Mouse (Mus musculus) CH12.LX (cell line): ENCODE results near the gene Ezh1. TPM values are rescaled to one million over a fixed set of nuclear protein-coding genes. Genes with fewer than 3 reads are reported as not detected.
"Not testable (repeated sequence)": the region's sequence is repeated elsewhere in the genome, so short reads cannot be mapped to it uniquely, and the experiment has no call there.

Experiments
- DNase-seq: peaks from one replicate; pipeline ENCODE4 v3.0.0-alpha.2; 2013; ENCODE audit errors: extremely low read depth
- H3K27ac ChIP-seq: 2 replicates; pipeline ENCODE4 v1.5.1; 2012; ENCODE audit warnings: low read depth, mild to moderate bottlenecking, control low read depth, moderate library complexity; ENCODE audit not compliant: insufficient read depth
- H3K27me3 ChIP-seq: replicated peaks from 2 replicates; pipeline ENCODE3; 2012; ENCODE audit warnings: inconsistent platforms
- H3K36me3 ChIP-seq, 2 experiments: replicated peaks in 1 of 2; 2 replicates each; pipeline versions ENCODE3 to v1.6.1; 2012; ENCODE audit warnings: inconsistent platforms in 1 of 2, low read length in 1 of 2, mild to moderate bottlenecking in 1 of 2, mixed read lengths in 1 of 2, moderate library complexity in 1 of 2; ENCODE audit not compliant: control insufficient read depth in 1 of 2, insufficient read depth in 1 of 2
- H3K4me1 ChIP-seq, 2 experiments: 2 replicates each; pipeline ENCODE4 v1.6.1; 2012; ENCODE audit warnings: inconsistent platforms in 1 of 2, moderate library complexity in 1 of 2; ENCODE audit not compliant: insufficient read depth in 2 of 2, control insufficient read depth in 1 of 2
- H3K4me2 ChIP-seq: 2 replicates; pipeline ENCODE4 v1.6.1; 2012; ENCODE audit warnings: low read depth, mild to moderate bottlenecking, control low read depth; ENCODE audit not compliant: poor library complexity, insufficient read depth, severe bottlenecking
- H3K4me3 ChIP-seq, 3 experiments: fragments of 150-350 bp in 1 of 3; sonication (generic) in 1 of 3; replicated peaks in 1 of 3; 2 replicates each; pipeline versions ENCODE3 to v1.5.1; 2011 to 2012; ENCODE audit warnings: low read depth in 2 of 3, low read length in 2 of 3, mild to moderate bottlenecking in 2 of 3, moderate library complexity in 2 of 3, control low read depth in 1 of 3, improper control_type of control experiment in 1 of 3, inconsistent platforms in 1 of 3, mixed read lengths in 1 of 3; ENCODE audit not compliant: poor library complexity in 1 of 3
- H3K79me2 ChIP-seq: replicated peaks from 2 replicates; pipeline ENCODE4 v1.6.1; 2012; ENCODE audit warnings: mild to moderate bottlenecking, moderate library complexity; ENCODE audit not compliant: control insufficient read depth, poor library complexity, insufficient read depth, severe bottlenecking; ENCODE audit errors: extremely low read depth
- H3K9ac ChIP-seq: 2 replicates; pipeline ENCODE4 v1.6.1; 2012; ENCODE audit warnings: low read depth, mild to moderate bottlenecking, control low read depth, moderate library complexity; ENCODE audit not compliant: insufficient read depth
- H3K9me3 ChIP-seq: replicated peaks from 2 replicates; pipeline ENCODE3; 2012; ENCODE audit warnings: low read length, inconsistent platforms, mixed read lengths
- BHLHE40 ChIP-seq: IDR thresholded peaks from 2 replicates; pipeline ENCODE4 v1.6.1; 2011; ENCODE audit warnings: mild to moderate bottlenecking, low read depth, low read length, improper control_type of control experiment
- CHD2 ChIP-seq: IDR thresholded peaks from 2 replicates; pipeline ENCODE4 v1.6.1; 2011; ENCODE audit warnings: low read length, improper control_type of control experiment
- CTCF ChIP-seq, 2 experiments: IDR thresholded peaks in 1 of 2; conservative IDR thresholded peaks in 1 of 2; 2 replicates each; pipeline ENCODE4 v1.5.1; 2011 to 2012; ENCODE audit warnings: low read depth in 2 of 2, low read length in 2 of 2, improper control_type of control experiment in 1 of 2, inconsistent platforms in 1 of 2, mild to moderate bottlenecking in 1 of 2, moderate library complexity in 1 of 2
- E2F4 ChIP-seq: IDR thresholded peaks from 2 replicates; pipeline ENCODE4 v1.6.1; 2011; ENCODE audit warnings: low read depth, low read length, improper control_type of control experiment; ENCODE audit not compliant: insufficient replicate concordance
- ETS1 ChIP-seq: conservative IDR thresholded peaks from 2 replicates; pipeline ENCODE4 v1.6.1; 2012; ENCODE audit warnings: low read depth, mild to moderate bottlenecking, inconsistent platforms, low read length, improper control_type of control experiment, moderate library complexity
- GABPA ChIP-seq: IDR thresholded peaks from 2 replicates; pipeline ENCODE4 v1.6.1; 2012; ENCODE audit warnings: low read depth, low read length, improper control_type of control experiment, inconsistent platforms; ENCODE audit not compliant: insufficient replicate concordance
- HCFC1 ChIP-seq: IDR thresholded peaks from 2 replicates; pipeline ENCODE4 v1.6.1; 2012; ENCODE audit warnings: low read depth, mild to moderate bottlenecking, inconsistent platforms, low read length, improper control_type of control experiment
- IRF4 ChIP-seq: IDR thresholded peaks from 2 replicates; pipeline ENCODE4 v1.6.1; 2014; ENCODE audit warnings: low read depth, mild to moderate bottlenecking, inconsistent platforms, low read length, improper control_type of control experiment
- JUN ChIP-seq: IDR thresholded peaks from 2 replicates; pipeline ENCODE4 v1.6.1; 2011; ENCODE audit warnings: low read depth, mild to moderate bottlenecking, low read length, improper control_type of control experiment, moderate library complexity; ENCODE audit not compliant: insufficient read depth
- JUND ChIP-seq: conservative IDR thresholded peaks from 2 replicates; pipeline ENCODE4 v1.6.1; 2011; ENCODE audit warnings: low read depth, low read length, improper control_type of control experiment
- KAT2A ChIP-seq: IDR thresholded peaks from 2 replicates; pipeline ENCODE4 v1.6.1; 2012; ENCODE audit warnings: low read length, improper control_type of control experiment, inconsistent platforms; ENCODE audit not compliant: insufficient replicate concordance
- MAFK ChIP-seq: IDR thresholded peaks from 2 replicates; pipeline ENCODE4 v1.6.1; 2011; ENCODE audit warnings: low read length, improper control_type of control experiment; ENCODE audit not compliant: insufficient replicate concordance
- MAX ChIP-seq: IDR thresholded peaks from 2 replicates; pipeline ENCODE4 v1.6.1; 2011; ENCODE audit warnings: low read length, improper control_type of control experiment
- MAZ ChIP-seq: IDR thresholded peaks from 2 replicates; pipeline ENCODE4 v1.6.1; 2012; ENCODE audit warnings: low read depth, mild to moderate bottlenecking, inconsistent platforms, low read length, improper control_type of control experiment, moderate library complexity
- MEF2A ChIP-seq: IDR thresholded peaks from 2 replicates; pipeline ENCODE4 v1.6.1; 2014; ENCODE audit warnings: low read depth, mild to moderate bottlenecking, inconsistent platforms, low read length, improper control_type of control experiment, borderline replicate concordance
- MXI1 ChIP-seq: IDR thresholded peaks from 2 replicates; pipeline ENCODE4 v1.6.1; 2011; ENCODE audit warnings: mild to moderate bottlenecking, low read depth, low read length, improper control_type of control experiment
- NELFE ChIP-seq: IDR thresholded peaks from 2 replicates; pipeline ENCODE4 v1.6.1; 2011; ENCODE audit warnings: low read depth, low read length, improper control_type of control experiment
- NRF1 ChIP-seq: IDR thresholded peaks from 2 replicates; pipeline ENCODE4 v1.6.1; 2014; ENCODE audit warnings: low read depth, mild to moderate bottlenecking, inconsistent platforms, low read length, improper control_type of control experiment, moderate library complexity
- PAX5 ChIP-seq: IDR thresholded peaks from 2 replicates; pipeline ENCODE4 v1.6.1; 2012; ENCODE audit warnings: low read length, inconsistent platforms, mixed read lengths
- POLR2A ChIP-seq: IDR thresholded peaks from 2 replicates; pipeline ENCODE4 v1.6.1; 2011; ENCODE audit warnings: low read depth, mild to moderate bottlenecking, improper control_type of control experiment, low read length
- POLR2AphosphoS2 ChIP-seq: IDR thresholded peaks from 2 replicates; pipeline ENCODE4 v1.6.1; 2011; ENCODE audit warnings: low read depth, low read length, improper control_type of control experiment
- SIN3A ChIP-seq: IDR thresholded peaks from 2 replicates; pipeline ENCODE4 v1.6.1; 2012; ENCODE audit warnings: low read length, improper control_type of control experiment, inconsistent platforms
- SMC3 ChIP-seq: IDR thresholded peaks from 2 replicates; pipeline ENCODE4 v1.6.1; 2011; ENCODE audit warnings: low read depth, low read length, improper control_type of control experiment
- TBP ChIP-seq: conservative IDR thresholded peaks from 2 replicates; pipeline ENCODE4 v1.6.1; 2011; ENCODE audit warnings: low read depth, low read length, improper control_type of control experiment
- TCF12 ChIP-seq: IDR thresholded peaks from 2 replicates; pipeline ENCODE4 v1.6.1; 2014; ENCODE audit warnings: low read depth, mild to moderate bottlenecking, inconsistent platforms, low read length, improper control_type of control experiment
- UBTF ChIP-seq: IDR thresholded peaks from 2 replicates; pipeline ENCODE4 v1.6.1; 2012; ENCODE audit warnings: low read depth, mild to moderate bottlenecking, inconsistent platforms, low read length, improper control_type of control experiment, moderate library complexity
- USF1 ChIP-seq: IDR thresholded peaks from 2 replicates; pipeline ENCODE4 v1.6.1; 2014; ENCODE audit warnings: low read depth, mild to moderate bottlenecking, inconsistent platforms, low read length, improper control_type of control experiment
- USF2 ChIP-seq: conservative IDR thresholded peaks from 2 replicates; pipeline ENCODE4 v1.6.1; 2011; ENCODE audit warnings: low read depth, low read length, improper control_type of control experiment
- ZKSCAN1 ChIP-seq: IDR thresholded peaks from 2 replicates; pipeline ENCODE4 v1.6.1; 2012; ENCODE audit warnings: low read depth, inconsistent platforms, low read length, improper control_type of control experiment, borderline replicate concordance
- ZMIZ1 ChIP-seq: IDR thresholded peaks from 2 replicates; pipeline ENCODE4 v1.6.1; 2012; ENCODE audit warnings: low read depth, mild to moderate bottlenecking, inconsistent platforms, low read length, improper control_type of control experiment
- ZNF384 ChIP-seq: IDR thresholded peaks from 2 replicates; pipeline ENCODE4 v1.6.1; 2012; ENCODE audit warnings: low read depth, low read length, improper control_type of control experiment, inconsistent platforms
- dilution Hi-C: fragments of 300-500 bp; cut with MboI; formaldehyde crosslinking; loops from 2 replicates; pipeline ENCODE4 v1.14.3; 2020; ENCODE audit warnings: low sequenced_read_pairs; ENCODE audit not compliant: extremely low pct_unique_long_range_greater_than_20kb, extremely low pct_ligation_motif_present
- in situ Hi-C: fragments of 300-500 bp; cut with MboI; formaldehyde crosslinking; loops from 3 replicates; pipeline ENCODE4 v1.14.3; 2019; ENCODE audit warnings: low sequenced_read_pairs, low pct_ligation_motif_present, low pct_unique_long_range_greater_than_20kb, mixed read lengths
- polyA plus RNA-seq: library from polyadenylated mRNA; unstranded; fragments of >175 nt; gene quantifications from 2 replicates; pipeline ENCODE4 v1.2.1, GENCODE M21; 2012; ENCODE audit warnings: low read depth; ENCODE audit not compliant: insufficient read length
- total RNA-seq, 2 experiments: library from RNA; depleted of rRNA; stranded (reverse); fragments of 300-350 nt in 1 of 2; fragments of >200 nt in 1 of 2; gene quantifications; 2 replicates each; pipeline ENCODE4 v1.2.3; 2012 to 2014

Gene Ezh1
- total and polyA plus RNA-seq, 3 experiments, result 8.7 to 15.3 (median 12.1) TPM

GRCm38 (mm10) chr11:101160151-101160550, 66.1 kb downstream of the Ezh1 start:
- H3K4me3 ChIP-seq, H3K9me3 ChIP-seq, DNase-seq, H3K4me2 ChIP-seq, dilution Hi-C loops, H3K79me2 ChIP-seq, H3K9ac ChIP-seq, in situ Hi-C loops, H3K27me3 ChIP-seq, H3K27ac ChIP-seq: not testable (repeated sequence)
- Histone ChIP-seq H3K36me3 (peaks cover 46 to 69% of the 10 kb centered on the region in 2 experiments), H3K4me1 (peaks cover 8 to 22% of the 10 kb centered on the region in 2 experiments)

- H3K79me2 ChIP-seq, result no peaks in the 10 kb centered on the region
- in situ Hi-C loops, result no loop called here
- H3K27ac ChIP-seq, result peak within 1 kb of the TSS; percentile 59
- dilution Hi-C loops, result no loop called here
- H3K27me3 ChIP-seq, result no peaks in the 10 kb centered on the region
- H3K4me1 ChIP-seq, result peaks cover 9 to 27% of the 10 kb centered on the region in 2 experiments
- peak; percentile 94 for DNase-seq
- no peaks in the 10 kb centered on the region for H3K9me3 ChIP-seq
- peaks cover 9 to 28% of the 10 kb centered on the region in 2 experiments for H3K36me3 ChIP-seq
- peak within 1 kb of the TSS; percentile 65 for H3K9ac ChIP-seq
- peak within 1 kb of the TSS; percentile 45 to 72 (median 62) for H3K4me3 ChIP-seq
- peak within 1 kb of the TSS; percentile 58 for H3K4me2 ChIP-seq
- peak; percentile 71 for TF ChIP-seq UBTF
- 0 out of 2 replicates have a peak, but pooled peaks have one; percentile 44 for TF ChIP-seq MAZ
- no peak; the same call in 1 of the 2 replicates for TF ChIP-seq USF1
- no peak for TF ChIP-seq USF2
- TF ChIP-seq SIN3A, result peak; percentile 88
- TF ChIP-seq NELFE, result peak; percentile 88
- 0 out of 2 replicates have a peak, but pooled peaks have one; percentile 68 for TF ChIP-seq TBP
- no peak for TF ChIP-seq POLR2AphosphoS2
- TF ChIP-seq MEF2A, result peak; percentile 79; the same call in 1 of the 2 replicates
- TF ChIP-seq MXI1, result peak; percentile 74; the same call in 1 of the 2 replicates
- peak; percentile 76; the same call in 1 of the 2 replicates for TF ChIP-seq IRF4
- TF ChIP-seq PAX5, result no peak
- TF ChIP-seq TCF12, result peak; percentile 98
- TF ChIP-seq CHD2, result peak; percentile 91
- peak; percentile 85 for TF ChIP-seq ETS1
- TF ChIP-seq GABPA, result no peak
- 0 out of 2 replicates have a peak, but pooled peaks have one; percentile 22 for TF ChIP-seq JUND
- TF ChIP-seq MAFK, result no peak
- TF ChIP-seq POLR2A, result peak; percentile 87
- TF ChIP-seq NRF1, result peak; percentile 97
- TF ChIP-seq ZMIZ1, result peak; percentile 82
- no peak for TF ChIP-seq JUN
- TF ChIP-seq SMC3, result 0 out of 2 replicates have a peak, but pooled peaks have one; percentile 23
- TF ChIP-seq E2F4, result 0 out of 2 replicates have a peak, but pooled peaks have one; percentile 27
- TF ChIP-seq MAX, result peak; percentile 89
- TF ChIP-seq HCFC1, result peak; percentile 66
- TF ChIP-seq BHLHE40, result peak; percentile 94
- TF ChIP-seq KAT2A, result peak; percentile 67; the same call in 1 of the 2 replicates
- TF ChIP-seq CTCF (conservative IDR thresholded peaks at IDR 0.05 in 1 of 2, IDR thresholded peaks at IDR 0.05 in 1 of 2; ENCODE audit: low read depth in 2 of 2, low read length in 2 of 2), result peak in 1 of 2 experiments; percentile 20; a peak in 2 of 4 replicates
- TF ChIP-seq ZNF384, result no peak; the same call in 1 of the 2 replicates
- peak; percentile 16; the same call in 1 of the 2 replicates for TF ChIP-seq ZKSCAN1
Observed at GRCm38 (mm10) chr11:101155728-101156371, 70.4 kb downstream of the Ezh1 start, which contains the start of gene Tubg2. TSS of gene Tubg2 (plus strand) at chr11:101155907.
